Mouse (Mus musculus) kidney, postnatal 4 days (tissue): Measurements from ENCODE around the gene Gata5.

ENCODE experiments used
- DNase-seq, 2 experiments: peaks; one replicate each; pipeline ENCODE4 v3.0.0; 2021; ENCODE audit warnings: mixed read lengths in 2 of 2

Gene Gata5

DNA sequence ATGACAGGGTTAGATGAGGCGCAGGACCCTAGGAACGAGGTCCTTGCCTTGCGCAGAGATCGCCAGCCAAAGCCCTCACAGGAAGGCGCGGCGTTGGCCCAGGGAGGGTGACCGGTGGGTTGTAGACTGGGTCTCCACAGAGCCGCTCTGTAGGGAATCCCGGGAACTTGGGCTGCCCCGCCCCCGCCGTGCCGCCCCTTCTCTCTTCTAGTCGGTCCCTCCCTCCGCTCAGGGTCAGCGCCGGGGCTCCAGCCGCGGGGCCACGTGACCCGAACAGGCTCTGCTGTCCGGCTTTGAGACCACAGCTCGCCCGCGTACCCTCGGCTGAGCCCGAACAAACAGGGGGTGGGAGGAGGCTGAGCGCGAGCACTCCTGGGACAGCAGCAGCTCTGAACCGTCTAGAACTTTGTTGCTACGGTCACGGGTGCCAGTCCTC, at the start of gene Gata5:
Gene Gata5 (minus strand): TSS at position 149 of the 436 bp plus-strand sequence.
- DNase-seq: peak; percentile 75 to 81

DNA sequence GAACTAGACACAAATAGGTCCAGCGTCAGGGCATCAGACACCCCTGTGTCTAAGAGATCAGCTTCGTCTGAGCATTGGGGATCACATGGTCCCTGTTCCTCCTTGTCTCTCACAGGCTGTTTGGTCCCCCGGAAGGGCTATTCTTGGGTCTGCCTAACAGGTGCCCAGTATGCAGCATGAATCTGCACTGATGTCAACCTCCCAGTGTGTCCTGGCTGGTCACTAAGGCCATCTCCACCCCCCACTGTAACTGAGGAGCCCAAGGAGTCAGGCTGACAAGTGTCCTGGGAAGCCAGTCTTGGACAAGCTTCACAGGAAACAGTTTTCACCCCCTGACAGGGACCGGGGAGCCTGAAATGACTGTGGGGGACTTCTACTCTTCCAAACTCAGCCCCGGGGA, 42.2 kb upstream of the Gata5 start:
- no peak for DNase-seq

DNA sequence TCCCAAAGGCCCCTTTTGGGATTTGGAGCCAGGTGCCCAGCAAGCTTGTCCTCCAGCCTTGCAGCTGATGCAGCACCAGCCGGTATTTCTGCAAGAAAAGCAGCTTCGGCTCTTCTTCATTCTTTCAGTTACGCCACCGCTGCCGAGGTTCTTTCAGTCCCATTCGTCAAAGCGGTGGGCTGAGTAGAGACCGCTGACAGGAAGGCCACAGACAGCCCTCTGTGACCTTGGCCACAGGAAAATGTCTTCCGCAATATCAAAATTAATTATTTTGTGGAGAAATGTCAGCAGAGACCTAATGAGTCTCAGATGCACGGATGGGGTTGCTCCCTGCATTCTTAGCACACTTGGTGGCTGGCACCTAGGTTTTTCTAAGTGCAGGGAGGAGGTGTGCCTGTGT, 38.8 kb upstream of the Gata5 start:
- DNase-seq: no peak

DNA sequence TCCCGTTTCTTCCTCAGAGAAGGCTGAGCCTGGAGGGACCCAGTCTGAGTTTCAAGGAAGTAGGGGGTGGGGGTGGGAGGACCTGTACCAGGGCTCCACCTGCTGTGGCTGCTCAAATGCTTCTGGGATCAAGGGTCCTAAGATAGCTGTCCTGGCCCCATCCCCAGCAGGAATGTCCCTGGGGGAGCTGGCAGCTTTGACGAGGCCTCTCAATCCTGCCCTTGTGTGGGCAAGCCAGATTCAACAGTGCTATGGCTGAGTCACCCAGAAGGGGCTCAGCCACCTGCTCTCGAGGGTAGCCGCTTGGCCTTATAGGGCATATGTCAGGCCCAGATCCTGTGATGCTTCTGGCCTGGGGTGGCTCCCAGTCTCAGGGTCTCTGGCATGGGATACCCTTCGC, 33.9 kb upstream of the Gata5 start:
- DNase-seq: no peak

DNA sequence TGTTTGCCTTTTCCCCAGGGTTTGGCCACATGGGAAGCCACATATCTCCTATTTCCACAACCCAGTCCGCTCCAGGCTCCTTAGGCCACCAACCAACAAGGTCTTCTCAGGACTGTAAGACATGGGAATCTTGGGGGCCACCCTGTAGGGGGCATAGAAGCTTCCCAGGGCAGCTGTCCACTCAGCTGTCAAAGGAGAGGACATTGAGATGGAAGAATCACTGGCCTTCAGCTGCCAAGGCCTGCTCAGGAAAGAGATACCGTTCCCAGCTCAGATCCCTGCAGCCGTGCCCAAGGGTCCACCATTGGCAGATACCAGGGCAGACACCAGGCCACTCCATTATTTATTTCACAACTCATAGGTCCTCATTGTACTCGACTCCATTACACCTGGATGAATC, 32.9 kb upstream of the Gata5 start:
- DNase-seq: no peak

DNA sequence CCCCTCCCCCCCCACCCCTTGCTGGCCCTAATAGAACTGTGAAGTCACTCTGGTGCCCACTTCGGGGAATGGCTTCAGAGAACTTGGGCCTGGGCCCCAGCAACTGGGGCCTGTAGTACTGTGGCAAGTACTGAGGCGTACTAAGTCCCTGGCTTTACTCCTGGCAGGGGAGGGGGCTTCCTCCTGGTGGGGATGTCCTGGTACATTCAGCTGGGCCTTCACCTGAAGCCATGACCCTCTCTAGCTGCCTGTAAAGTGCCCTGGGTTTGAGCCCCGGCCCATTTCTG, 28.9 kb upstream of the Gata5 start:
- no peak for DNase-seq

DNA sequence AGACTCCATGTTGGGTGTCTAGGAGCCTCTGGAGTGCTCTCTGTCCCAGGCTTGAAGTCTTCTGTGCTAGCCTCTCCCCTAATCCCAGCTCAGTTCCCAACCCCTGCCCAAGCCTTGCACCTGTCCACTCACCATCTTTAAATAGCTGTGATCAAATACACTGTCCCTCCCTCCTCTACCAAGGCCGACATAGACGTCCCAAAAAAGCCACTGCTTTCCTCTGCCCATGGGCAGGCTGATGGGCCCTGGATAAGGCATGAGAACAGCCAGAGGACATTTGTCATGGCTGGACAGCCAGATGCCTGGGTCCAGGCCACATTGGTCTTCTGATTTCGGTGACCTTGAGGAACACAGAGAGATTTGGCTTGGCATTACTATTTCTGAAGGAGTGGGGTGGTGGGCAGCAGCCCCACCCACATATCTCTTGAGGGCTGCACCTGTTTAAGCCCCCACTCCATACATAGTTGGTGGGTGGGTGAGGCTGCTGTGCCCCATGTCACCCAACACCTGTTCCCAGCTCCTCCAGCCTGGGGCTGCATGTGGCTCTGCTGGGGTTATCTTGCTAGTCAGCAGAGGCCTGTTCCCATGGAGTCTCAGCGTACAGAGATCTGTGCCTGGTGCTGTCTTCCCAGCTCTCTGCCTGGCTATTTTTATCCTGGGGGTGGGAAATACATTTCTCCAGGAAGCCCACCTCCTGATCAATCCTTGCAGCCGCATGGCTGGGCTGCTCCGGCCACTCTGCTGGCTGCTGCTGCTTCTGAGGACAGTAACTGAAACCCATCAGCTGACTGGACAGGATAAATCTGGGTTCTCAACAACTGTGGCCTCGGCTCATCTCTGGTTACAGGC, 28.3 kb upstream of the Gata5 start:
- no peak for DNase-seq

DNA sequence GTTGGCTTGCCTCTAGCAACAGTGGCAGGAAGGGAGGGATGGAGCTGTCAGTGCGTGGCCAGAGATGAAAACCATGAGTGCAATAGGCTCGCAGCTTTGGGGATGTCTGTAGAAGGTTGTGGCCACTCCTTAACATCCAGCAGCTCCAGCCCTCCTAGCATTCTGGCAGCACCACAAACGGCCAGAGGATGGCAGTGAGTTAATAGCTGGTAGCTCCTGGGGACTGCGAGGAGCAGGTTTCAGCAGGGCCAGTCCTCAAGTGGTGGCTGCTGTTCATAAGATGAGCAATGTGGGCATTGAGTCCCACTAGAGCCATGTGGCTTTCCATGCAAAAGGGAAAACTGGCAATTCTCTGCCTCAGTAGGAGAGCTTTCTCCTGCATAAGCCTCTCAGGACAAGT, 24.6 kb upstream of the Gata5 start:
- peak in 1 of 2 experiments; percentile 49 for DNase-seq

DNA sequence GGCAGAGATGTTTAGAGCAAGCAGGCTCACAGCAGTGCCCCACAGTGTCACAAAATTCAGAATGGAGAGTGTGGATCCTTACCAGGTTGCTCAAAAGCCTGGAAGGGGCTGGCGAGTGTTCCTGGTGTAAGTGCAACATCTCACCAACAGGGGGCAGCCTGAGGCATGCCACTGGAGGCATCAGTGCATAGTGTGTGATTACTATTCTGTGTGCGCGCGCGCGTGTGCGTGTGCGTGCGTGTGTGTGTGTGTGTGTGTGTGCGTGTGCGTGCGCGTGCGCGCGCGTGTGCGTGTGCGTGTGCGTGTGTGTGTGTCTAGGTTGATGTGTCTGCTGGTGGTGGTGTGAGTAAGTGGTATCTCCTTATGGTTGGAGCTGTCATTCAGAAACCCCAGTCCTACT, 18.8 kb upstream of the Gata5 start:
- DNase-seq: peak; percentile 62 to 67

DNA sequence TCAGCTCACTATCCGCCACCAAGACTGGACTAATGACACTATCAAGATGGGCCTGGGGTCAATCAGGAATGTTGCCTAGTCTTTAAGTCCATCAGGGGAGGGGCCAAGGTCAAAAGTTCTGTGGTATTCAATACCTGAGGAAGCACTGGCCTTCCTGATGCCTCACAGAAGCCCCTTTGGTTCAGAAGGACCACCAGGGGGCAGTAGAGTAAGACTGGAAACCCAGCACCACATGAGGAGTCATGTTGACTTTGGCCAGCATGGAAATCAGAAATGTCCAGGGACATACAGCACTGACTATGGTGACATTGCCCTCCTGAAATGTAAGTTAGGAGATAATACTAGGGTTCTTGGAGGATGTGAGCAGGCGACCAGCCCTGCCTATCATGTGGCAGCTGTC, 16.2 kb upstream of the Gata5 start:
- peak; percentile 43 to 59 for DNase-seq

DNA sequence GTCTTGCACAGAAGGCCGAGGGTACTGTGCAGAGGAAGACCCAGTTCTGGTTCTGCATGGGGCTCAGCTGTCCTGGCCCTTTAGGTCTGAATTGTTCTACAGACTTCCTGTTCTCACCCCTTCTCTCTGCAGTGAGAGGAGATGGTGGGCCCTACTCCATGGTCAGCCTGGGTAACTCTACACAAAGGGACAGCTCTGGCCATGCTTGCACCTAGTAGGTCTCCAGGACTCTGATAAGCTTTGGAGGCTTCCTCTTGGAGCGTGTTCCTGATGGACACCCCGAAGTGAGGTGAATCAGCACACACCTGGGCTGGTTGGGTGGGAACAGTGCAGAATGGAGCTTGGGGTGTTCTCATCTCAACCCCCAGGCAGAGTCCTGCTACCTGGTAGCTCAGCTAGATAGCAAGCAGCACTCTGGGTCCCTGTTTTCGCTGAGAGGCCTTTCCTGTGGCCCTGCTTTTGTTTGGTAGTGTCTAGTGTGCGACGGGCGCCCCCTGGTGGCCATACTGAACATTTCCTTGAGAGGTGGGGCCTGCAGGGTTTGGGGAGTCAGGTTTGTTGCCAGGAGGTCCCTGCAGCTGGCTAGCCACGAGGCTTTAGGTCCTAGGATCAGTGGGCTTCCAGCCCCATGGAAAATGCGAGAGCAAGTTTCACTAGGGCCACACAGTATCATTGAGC, 12.5 kb upstream of the Gata5 start:
- DNase-seq: peak; percentile 84 to 88

DNA sequence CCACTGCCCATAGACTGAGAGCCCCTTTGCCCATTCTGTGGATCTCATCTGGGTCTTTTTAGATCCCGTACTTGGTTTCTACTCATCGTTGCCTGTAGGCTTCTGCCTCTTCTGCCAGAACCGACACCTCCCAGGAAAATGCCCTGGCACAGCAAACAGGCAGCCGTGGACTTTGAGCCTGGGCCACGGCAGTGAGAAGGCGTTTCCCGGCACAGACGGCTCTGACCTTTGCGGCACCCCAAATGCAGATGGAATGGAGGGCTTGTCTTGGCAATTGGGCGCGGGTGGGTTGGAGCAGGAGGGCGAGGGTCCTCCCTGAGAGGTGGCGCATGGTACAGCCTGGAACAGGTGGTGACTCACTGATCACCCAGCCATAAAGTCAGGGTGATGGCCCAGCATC, 8.6 kb upstream of the Gata5 start:
- DNase-seq: no peak

DNA sequence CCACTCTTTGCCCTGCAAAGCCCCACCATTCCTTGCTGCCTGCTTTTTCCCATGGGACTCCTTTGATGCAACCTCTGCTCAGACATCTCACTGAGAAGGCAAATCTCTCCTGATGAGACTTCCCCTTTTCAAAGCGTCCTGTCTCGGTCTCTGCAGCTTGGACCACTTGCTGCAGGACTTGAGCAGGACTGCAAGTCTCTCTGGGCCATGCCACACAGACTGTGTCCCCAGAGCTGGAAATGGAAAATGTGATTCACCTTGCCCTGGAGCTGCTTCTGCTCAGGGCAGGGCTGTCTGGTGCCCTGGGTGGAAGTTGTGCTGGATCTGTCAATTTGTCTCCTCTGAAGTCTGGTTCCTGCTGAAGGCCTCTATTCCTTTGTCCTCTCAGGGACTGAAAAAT, 7.7 kb upstream of the Gata5 start:
- DNase-seq: no peak

DNA sequence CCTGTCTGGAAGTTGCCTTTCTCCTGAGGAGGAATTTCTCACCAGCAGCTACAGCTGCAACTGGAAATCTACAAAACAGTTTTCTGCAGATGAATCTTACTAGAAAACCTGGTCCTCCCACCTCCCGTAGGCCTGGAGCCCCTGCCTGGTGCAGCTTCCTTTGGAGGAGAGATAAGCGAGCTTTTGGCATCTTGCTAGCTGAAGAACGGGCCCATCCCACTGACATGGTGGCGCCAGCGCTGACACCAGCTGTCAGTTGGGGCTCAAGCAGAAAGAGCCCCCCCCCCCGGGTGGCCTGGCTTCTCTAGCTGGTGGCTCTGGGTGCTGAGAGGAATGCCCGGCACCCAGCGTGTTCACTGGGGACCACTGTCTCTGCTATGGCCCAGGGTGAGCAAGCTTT, 6.7 kb upstream of the Gata5 start:
- no peak for DNase-seq

DNA sequence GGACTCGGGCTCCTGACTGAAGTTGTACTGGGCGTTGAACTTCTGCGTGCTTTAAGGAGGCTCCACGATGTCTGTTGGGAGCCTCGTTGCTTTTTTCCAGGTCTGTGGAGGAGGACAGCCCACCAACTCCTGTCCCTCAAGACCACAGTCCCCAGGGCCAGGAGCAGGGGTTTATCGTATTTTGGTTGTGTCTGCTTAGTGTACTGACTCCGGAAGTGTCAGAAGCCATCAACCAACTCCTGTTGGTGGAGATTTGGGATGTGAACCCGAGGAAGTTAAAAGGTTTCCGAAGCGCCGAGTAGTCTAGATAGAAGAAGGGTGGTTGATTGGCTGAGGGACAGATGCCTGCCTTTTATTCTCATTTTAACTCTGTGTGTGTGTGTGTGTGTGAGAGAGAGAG, 5.4 kb upstream of the Gata5 start:
- DNase-seq: no peak

DNA sequence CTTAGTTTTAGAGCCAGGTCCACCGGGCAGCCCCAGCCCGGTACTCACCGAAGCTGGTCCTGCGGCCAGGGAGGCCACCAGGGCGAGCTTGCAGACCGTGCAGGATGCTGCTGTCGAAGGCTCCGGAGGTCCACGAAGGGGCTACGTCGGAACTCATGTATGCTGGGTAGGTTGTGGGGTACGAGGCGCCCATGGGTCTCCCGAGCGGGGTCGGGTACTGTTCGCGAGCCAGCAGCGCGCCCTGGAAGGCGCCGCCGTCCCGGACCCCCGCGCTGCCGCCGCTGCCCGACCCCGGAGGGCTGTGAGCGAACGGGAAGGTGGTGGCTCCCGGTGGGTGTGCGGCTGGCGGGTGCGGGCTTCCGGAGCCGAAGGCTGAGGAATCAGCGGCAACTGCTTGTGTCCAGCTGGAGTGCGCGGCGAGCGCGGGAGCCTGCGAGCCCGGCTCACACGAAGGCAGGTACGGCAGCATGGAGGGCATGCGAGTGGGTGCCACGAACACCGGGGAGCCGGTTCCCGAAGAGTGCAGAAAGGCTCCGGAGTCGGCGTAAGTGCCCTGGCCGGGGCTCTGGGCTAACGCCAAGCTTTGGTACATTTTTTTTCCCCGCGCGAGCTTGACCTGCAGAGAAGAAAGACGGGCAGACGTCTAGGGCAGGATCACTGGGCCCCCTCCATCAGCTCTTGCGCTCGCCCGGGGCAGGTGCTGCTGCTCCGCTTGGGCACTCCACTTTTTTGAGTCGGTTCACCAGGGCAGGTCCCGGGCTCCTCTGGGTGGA, 535 bp downstream of the Gata5 start:
- peak; percentile 34 to 51 for DNase-seq

DNA sequence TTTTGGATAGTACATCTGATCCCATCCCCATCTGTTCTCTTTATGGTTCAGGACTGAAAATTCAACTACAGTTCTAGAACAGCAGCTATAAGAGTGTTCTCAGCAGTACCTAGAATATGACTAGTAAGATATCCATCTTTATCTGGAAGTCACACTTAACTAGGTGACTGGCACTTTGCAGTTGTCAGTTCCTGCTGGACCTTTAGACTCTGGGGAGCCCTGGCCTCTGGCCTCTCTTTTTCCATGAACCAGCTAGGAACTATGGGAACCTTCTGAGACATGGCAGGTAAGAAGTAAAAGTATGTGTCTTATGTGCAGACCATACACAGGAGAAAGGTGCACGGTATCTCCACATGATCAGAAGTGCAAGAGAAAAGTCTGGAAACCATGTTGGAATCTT, 5.0 kb downstream of the Gata5 start:
- DNase-seq: no peak

DNA sequence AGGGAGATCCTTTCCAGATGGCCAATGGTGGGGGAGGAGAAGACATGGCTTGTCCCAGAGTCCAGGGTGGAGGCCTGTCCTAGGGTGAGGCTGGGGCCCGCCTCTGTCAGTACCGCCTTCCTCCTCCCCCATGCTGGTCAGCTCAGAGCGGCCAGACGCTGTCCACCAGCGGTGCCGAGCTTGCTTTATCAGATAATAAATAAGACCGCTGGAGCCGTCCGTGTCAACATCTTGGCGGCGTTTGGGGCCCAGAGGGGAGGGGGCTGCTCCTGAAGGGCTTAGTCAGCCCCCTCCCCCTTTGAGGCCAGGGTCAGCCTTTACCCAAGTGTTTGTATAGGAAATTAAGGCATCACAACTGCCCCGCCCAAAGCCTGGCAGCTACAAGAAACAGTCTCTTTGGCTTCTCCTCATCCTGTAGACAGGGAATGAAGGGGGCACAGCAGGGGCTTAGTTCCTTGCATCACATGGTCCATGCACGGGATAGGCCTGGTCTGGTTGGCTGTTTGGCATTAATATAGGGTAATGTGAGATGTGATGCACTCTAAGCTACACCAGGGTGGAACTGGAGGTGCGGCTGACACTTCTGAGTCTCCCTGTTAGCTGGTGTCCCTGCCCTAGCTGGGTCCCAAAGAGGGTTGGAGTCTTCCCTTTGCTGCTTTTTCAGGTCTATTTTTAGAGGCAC, 11.7 kb downstream of the Gata5 start:
- DNase-seq: peak; percentile 58 to 63

DNA sequence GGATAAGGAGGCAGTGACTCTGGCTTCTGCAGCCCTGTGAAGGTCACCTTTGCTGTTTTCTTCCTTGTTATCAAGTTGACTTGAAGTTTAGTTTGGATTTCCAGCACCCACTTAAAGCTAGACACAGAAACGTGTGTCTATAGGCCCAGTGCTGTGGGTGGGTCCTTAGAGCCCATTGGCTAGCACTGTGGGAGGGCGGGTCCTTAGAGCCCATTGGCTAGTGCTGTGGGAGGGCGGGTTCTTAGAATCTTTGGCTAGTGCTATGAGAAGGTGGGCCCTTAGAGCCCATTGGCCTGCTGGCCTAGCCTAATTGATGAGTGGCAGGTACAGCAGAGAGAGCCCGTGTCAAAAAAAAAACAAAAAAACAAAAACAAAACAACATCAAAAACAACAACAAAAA, 14.3 kb downstream of the Gata5 start:
- no peak for DNase-seq

DNA sequence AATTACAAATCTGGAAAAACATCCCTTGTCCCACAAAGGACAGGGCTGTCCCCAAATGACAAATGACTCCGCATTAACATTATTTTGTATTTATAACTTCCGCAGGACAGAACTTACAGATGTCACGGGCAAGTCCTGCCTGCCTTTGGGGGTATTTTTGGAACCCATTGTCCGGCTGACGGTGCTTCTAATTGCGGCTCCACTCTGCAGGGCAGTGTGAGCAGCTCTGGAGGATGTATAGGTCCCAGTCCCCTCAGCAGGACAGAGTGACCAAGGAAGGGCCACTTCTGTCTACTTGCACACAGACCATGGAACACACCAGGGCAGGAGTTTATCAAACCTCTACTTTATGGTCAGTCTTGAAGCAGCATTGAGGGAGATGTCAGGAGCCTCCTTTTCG, 16.9 kb downstream of the Gata5 start:
- peak in 1 of 2 experiments; percentile 25 for DNase-seq

DNA sequence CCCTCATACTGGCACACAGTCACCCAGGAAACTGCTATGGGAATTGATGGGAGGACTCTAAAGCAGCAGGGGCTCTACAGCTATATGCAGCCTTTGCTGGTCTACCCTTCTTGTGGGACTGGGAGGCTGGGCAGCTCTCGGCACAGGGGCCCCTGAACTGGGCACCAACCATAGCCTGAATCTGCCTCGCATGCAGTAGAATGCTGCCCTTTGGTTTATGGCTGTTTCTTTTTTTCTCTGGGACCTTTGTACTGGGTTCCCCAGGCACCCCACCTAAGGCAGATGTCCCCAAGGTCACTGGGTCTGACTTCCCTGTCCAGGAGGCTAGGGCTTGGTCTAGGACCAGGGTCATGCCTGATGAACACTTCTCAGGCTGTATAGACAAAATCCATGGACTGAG, 20.2 kb downstream of the Gata5 start:
- no peak for DNase-seq

DNA sequence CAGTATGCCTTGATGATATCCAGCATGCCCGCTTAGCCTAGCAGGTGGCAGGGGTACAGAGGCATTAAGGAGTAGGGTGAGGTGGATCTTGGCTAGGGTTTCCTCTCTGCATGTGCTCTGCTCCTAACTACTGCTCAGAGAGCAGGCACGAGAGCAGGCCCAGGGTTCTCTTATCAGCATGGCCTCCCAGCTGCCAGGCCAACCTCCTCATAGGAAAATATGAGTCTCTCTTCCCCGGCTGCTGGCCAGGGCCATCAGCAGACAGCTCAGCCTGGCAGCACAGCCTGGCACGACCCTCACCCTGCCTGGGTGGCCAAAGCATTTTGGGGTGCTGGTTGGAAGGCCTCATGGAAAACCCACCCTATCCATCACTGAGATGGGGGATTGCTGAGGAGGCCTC, 23.4 kb downstream of the Gata5 start:
- DNase-seq: no peak

DNA sequence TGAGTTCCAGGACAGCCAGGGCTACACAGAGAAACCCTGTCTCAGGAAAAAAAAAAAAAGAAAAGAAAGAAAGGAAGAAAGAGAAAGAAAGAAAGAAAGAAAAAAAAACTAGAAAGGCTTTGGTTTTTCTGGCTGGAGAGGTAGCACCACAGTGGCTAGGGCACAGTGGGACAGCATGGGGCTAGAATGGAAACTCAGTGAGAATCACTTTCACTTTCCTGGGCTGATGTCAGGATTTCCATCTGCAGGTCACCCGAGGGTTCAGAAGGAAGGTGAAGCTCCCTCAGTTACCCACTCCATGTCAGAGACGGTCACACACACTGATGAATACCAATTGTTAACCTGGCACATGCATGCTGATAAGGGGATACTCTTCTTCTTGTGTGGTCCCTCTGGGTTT, 26.8 kb downstream of the Gata5 start:
- DNase-seq: no peak
